Comparison of ENCODE assay signal across 21 mouse cellular contexts in the genomic region with DNA sequence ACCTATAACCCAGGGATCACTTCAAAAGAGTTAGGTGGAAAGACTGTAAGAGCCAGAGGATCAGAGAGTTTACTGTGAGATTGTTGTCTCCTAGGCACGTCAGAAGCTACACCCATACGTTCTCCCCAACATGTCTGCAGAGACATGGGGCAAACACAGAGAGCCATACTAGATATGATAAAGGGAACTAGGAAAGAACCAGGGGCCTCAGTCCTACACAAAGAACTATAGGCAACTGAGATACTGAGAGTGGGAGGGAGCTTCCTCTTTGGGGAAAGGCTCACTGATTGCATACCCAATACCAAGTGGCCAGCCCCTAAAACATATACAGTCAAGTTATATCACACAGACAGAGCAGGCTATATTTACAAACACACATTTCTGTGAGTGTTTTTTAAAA. TPM values are rescaled to one million over a fixed set of nuclear protein-coding genes. Genes with fewer than 3 reads are reported as not detected.
"Had no signal": no experiment of that assay in that cellular context is flagged by ENCODE, and none has a peak within 500 bp of the region (broad histone marks: within the 10 kb centered on the region; RNA-seq: fewer than 3 reads in every experiment).

No protein-coding gene starts in this region.

- DNase-seq: kidney, postnatal 14 days; lung, embryonic 14.5 days; lung, postnatal 10 days; midbrain, embryonic 14.5 days; thymus, adult 2 months; thymus, postnatal 25 days had no signal

- H3K27ac ChIP-seq: kidney, embryonic 15.5 days; limb, embryonic 10.5 days; macrophage; neural tube, embryonic 12.5 days; stomach, embryonic 15.5 days had no signal

- H3K9me3 ChIP-seq: kidney, embryonic 15.5 days; limb, embryonic 10.5 days; neural tube, embryonic 12.5 days; stomach, embryonic 15.5 days had no signal

- H3K4me1 ChIP-seq: kidney, embryonic 15.5 days; limb, embryonic 10.5 days; neural tube, embryonic 12.5 days; stomach, embryonic 15.5 days had no signal

- H3K9ac ChIP-seq: kidney, embryonic 15.5 days; lung, embryonic 14.5 days; neural tube, embryonic 12.5 days; stomach, embryonic 15.5 days had no signal

- H3K4me2 ChIP-seq: kidney, embryonic 15.5 days; liver, embryonic 11.5 days; lung, embryonic 14.5 days; neural tube, embryonic 12.5 days; stomach, embryonic 15.5 days had no signal

- H3K4me3 ChIP-seq: kidney, embryonic 15.5 days; limb, embryonic 10.5 days; neural tube, embryonic 12.5 days; stomach, embryonic 15.5 days had no signal

- H3K27me3 ChIP-seq: kidney, embryonic 15.5 days; neural tube, embryonic 12.5 days; stomach, embryonic 15.5 days had no signal

- H3K36me3 ChIP-seq: limb, embryonic 10.5 days; neural tube, embryonic 12.5 days had no signal

RNA-seq across cellular contexts. Expression of a gene that starts 9.0 kb away (rescaled TPM):
- total RNA-seq: layer of hippocampus, adult 8-10 months; layer of hippocampus, postnatal 14 days; left cerebral cortex, adult 18-20 months; left cerebral cortex, postnatal 10 days; monocyte, adult 5-6 weeks; neutrophil, adult 5-6 weeks had no signal
- polyA plus RNA-seq: large intestine, adult 2 months; macrophage; testis, adult 2 months; thymus, adult 2 months; urinary bladder, adult 2 months had no signal
